Mouse (Mus musculus) CD4-positive naive resting alpha-beta T cell, adult 76 days (primary cell): ENCODE results near the gene Erg28. TPM values are rescaled to one million over a fixed set of nuclear protein-coding genes. Genes with fewer than 3 reads are reported as not detected.

Experiments
- total RNA-seq: library from RNA; stranded (reverse); gene quantifications from one replicate; pipeline ENCODE4 v1.2.4, GENCODE M21; 2023

The Erg28 gene
- total RNA-seq = 27.5 TPM

DNA sequence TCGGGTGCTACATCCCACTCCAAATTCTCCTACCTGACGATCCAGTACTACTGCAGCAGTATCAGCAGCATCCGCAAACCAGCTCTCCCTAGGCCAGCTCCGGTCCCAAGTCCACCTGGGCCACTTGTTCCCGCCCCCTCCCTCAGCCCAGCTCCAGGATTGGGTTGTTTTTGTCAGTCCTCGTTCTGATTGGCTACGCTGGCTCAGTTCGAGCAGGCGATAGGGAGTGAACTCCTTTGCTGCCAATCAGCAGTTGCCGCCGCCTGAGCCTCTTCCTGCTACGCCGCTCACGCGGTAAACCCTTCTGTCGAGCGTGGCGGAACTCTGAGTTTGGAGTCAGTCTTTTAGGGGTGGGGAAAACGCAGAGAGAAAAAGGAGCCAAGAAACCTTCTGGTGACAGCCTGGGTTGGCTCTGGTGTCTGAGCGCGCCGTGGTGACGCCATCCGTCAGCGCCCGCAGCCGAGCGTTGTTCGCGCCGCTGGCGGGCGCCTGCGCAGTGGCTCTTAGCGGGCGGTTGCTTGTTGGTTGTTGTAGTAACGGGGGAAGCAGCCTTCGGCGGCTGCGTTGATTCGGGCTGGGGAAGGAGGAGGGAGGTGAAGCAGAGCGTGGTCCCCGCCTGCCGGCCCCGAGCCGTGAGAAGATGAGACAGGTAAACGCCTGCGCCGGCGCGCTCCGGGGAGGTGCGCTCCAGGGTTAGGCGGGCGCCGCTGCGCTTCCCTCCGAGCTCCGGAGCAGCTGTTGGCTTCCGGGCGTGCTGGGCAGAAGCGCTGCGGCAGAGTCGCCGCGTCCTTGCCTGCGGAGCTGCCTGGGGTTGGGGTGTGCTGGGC lies at the start of gene Erg28, which contains the start of gene Ttll5:
Gene Erg28, minus strand, starts transcription at position 113 of the 827 bp plus-strand sequence.
Gene Ttll5, plus strand, starts transcription at position 222 of the 827 bp plus-strand sequence.

Other genes starting within 250 kb of the Erg28 start
- 2.2 TPM for gene Jdp2, start 225.5 kb downstream of the Erg28 start, total RNA-seq
- 37.7 TPM for gene Batf, start 137.9 kb downstream of the Erg28 start, total RNA-seq
- not detected for gene Flvcr2, start 78.0 kb downstream of the Erg28 start, total RNA-seq
- 22.3 TPM for gene Ttll5, start 109 bp upstream of the Erg28 start, total RNA-seq